Mouse (Mus musculus): ENCODE results near the gene Gm13090.
A peak's percentile ranks its signal among the peaks of the same experiment; 100 is the strongest.

DNA sequence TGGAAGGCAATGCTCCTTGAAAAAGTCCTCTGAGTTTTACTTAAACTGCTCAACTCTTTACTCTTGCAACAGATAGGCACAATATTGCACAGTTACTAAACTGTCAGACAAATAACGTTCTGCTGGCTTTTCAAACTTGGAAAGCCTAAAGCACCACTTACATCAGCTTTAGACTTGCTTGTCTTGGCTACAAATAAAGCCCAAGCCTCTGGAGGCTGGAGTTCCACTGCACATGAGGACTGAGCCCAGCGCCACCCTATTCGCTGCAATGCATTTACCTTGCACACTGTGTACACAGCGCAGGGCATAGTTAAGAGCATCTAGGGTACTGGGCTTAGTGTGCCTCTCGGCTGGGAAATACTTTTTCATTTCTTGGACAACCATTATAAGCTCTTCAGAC is 46.1 kb upstream of the Gm13090 start:
- TF ChIP-seq POLR2A (IDR thresholded peaks at IDR 0.05; ENCODE audit: borderline replicate concordance, extremely low read depth, low read depth, low read length) (peak; percentile 71; the same call in 1 of the 2 replicates), CTCF (IDR thresholded peaks at IDR 0.05; ENCODE audit: insufficient read depth, low read length) (no peak)

All from lung, adult 2 months (tissue).